Mouse (Mus musculus): Measurements from ENCODE around the gene Nudt21. TPM values are rescaled to one million over a fixed set of nuclear protein-coding genes. Genes with fewer than 3 reads are reported as not detected.
"Not testable (repeated sequence)": the region's sequence is repeated elsewhere in the genome, so short reads cannot be mapped to it uniquely, and the experiment has no call there.

Nudt21 gene
- polyA plus RNA-seq, 1 experiment, result not detected

DNA sequence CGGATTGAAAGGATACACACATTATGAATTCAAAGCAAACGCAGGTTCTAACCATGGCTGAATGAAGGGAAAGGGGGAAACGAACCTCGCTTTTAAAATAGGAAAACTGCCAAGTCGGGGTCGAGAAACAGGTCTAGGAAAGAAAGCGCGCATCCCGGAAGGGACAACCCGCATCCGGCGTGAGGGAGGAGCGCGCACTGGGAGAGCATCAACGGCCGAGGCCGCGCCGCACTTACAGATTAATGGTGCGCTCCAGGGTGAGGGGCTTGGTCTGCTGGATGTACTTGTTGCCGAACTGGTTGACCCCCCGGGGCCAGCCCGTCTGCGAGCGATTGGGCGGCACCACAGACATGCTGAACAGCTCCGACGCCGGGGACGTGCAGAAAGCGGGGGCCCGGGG is 290 bp downstream of the Nudt21 start:
- H3K4me3 ChIP-seq (ENCODE audit: insufficient read depth, low read depth, low read length), result peak overlapping the region; percentile 47
- peak; percentile 11; the same call in 1 of the 2 replicates for TF ChIP-seq POLR2A (IDR thresholded peaks at IDR 0.05; ENCODE audit: insufficient read depth, low read depth, low read length)
- WGBS, result under 1% methylated on average over 28 of the region's 32 CpGs
- not testable (repeated sequence) for H3K4me1 ChIP-seq (ENCODE audit: control insufficient read depth, insufficient read depth, low read length); H3K27ac ChIP-seq (ENCODE audit: insufficient read depth, low read depth, low read length)

DNA sequence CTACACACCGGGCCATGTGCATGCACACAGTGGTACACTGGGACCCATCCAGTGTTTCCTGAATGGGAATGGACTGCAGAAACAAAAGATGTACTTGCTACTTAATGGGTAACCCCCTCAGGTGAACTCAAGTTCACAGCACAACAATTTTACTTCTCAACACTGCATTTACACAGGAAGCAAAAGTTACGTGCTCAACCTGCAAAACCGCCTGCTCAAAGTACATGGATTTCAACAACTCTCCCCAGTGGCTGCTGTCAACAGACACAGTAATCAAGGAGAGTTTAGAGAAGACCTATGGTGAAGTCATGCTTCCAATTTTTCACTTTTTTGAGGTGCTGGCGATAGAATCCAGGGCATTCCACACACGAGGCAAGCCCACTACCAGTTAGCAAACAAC is 1.6 kb downstream of the Nudt21 start:
- H3K4me3 ChIP-seq (ENCODE audit: insufficient read depth, low read depth, low read length), result no peak overlapping the region
- WGBS, result 43% methylated on average over 5 of the region's 5 CpGs
- TF ChIP-seq POLR2A (IDR thresholded peaks at IDR 0.05; ENCODE audit: insufficient read depth, low read depth, low read length), result no peak
- TF ChIP-seq CTCF (IDR thresholded peaks at IDR 0.05; ENCODE audit: insufficient read depth, low read depth, low read length), result no peak
- H3K4me1 ChIP-seq (ENCODE audit: control insufficient read depth, insufficient read depth, low read length), result peaks cover 3% of the 10 kb centered on the region
- H3K27ac ChIP-seq (ENCODE audit: insufficient read depth, low read depth, low read length), result no peak overlapping the region

DNA sequence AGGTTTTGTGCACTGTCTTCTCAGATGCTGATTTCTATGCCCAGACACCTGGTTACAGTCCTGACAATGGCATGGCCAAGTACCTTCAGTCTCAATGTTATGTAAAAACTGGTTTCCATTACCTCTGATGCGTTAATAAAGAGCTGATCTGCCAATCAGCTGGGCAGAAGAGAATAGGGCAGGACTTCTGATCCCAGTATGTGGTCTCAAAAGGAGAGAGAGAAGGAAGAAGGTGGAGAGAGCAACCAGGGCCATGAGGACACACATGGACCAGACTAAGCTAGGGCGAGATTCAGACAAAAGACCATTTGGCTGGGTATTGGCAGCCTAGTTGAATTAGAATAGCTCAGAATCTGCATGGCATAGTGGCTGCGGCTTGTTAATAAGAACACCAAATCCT is 3.2 kb downstream of the Nudt21 start:
- Histone ChIP-seq H3K4me1 (ENCODE audit: control insufficient read depth, insufficient read depth, low read length) (peaks cover 3% of the 10 kb centered on the region), H3K4me3 (ENCODE audit: insufficient read depth, low read depth, low read length) (no peak overlapping the region), H3K27ac (ENCODE audit: insufficient read depth, low read depth, low read length) (no peak overlapping the region)
- WGBS, result 20% methylated on average over 3 of the region's 3 CpGs
- no peak for TF ChIP-seq POLR2A (IDR thresholded peaks at IDR 0.05; ENCODE audit: insufficient read depth, low read depth, low read length)
- TF ChIP-seq CTCF (IDR thresholded peaks at IDR 0.05; ENCODE audit: insufficient read depth, low read depth, low read length), result no peak

DNA sequence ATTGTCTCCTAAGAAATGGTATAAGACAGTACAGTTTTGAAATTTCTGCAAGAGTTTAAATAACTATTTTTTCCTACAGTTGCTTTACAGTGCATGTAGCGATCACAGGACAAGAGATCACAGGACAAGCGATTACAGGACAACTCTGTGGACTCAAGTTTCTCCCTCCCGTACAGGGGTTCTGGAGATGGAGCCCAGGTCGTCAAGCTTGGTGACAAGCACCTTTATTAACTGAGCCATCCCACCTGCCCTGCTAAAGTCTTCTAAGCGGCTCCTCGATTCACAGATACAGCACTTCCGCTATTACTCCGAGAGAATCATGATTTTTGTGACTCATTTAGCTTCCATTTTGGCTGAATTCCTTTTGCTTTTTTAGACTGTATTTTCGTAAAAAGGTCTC is 7.1 kb downstream of the Nudt21 start:
- H3K27ac ChIP-seq (ENCODE audit: insufficient read depth, low read depth, low read length), result no peak overlapping the region
- no peak overlapping the region for H3K4me3 ChIP-seq (ENCODE audit: insufficient read depth, low read depth, low read length)
- TF ChIP-seq CTCF (IDR thresholded peaks at IDR 0.05; ENCODE audit: insufficient read depth, low read depth, low read length) (no peak), POLR2A (IDR thresholded peaks at IDR 0.05; ENCODE audit: insufficient read depth, low read depth, low read length) (no peak)
- H3K4me1 ChIP-seq (ENCODE audit: control insufficient read depth, insufficient read depth, low read length), result peaks cover 3% of the 10 kb centered on the region
- WGBS, result 89% methylated on average over 9 of the region's 9 CpGs

DNA sequence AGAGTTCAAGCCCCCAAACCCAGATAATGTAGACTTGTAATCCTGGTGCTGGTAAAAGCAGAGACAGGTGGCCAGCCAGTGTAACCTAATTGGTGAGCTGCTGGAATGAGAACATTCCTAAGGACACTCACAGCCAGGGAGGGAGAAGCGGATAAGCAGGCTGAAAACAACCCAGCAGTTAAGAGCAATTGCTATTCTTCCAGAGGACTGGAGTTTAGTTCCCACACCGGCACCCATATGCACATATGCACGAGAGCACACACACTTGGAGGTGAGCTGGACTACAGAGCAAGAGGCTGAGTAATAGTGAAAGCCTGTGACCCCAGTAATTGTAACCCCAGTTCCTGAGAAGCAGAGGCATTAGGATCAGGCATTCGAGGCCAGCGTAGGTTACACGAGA is 12.9 kb downstream of the Nudt21 start:
- Histone ChIP-seq H3K4me3 (ENCODE audit: insufficient read depth, low read depth, low read length) (no peak overlapping the region), H3K4me1 (ENCODE audit: control insufficient read depth, insufficient read depth, low read length) (no peaks in the 10 kb centered on the region)
- 95% methylated on average over 6 of the region's 6 CpGs for WGBS

DNA sequence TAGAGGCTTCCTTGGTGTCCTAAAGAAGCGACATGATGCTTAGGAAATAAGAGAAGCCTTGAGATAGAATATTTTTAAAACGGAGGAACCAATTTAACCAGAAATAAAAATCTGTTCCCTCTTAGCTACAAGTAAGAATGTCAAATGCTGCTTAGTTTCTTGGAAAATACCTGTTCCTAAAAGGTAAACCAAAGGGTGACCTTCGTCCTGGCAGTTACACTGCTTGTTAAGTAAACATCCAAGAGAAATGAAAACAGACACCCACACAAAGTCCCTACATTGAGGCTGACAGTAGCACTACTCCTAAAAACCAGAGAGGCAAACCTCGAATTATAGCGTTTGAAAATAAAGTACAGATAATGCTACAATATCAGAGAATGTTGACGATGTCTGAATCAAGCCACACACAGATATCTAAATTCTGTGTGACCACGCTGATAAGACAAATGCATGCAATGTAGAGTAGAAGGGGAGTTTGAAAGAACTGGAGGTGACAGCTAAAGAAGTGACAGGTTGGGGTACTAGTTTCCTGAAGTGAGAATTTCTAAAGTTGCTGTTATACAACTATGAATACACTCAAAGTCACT is 23.7 kb downstream of the Nudt21 start:
- H3K4me3 ChIP-seq (ENCODE audit: insufficient read depth, low read depth, low read length), result peak overlapping the region; percentile 97
- TF ChIP-seq POLR2A (IDR thresholded peaks at IDR 0.05; ENCODE audit: insufficient read depth, low read depth, low read length) (no peak), CTCF (IDR thresholded peaks at IDR 0.05; ENCODE audit: insufficient read depth, low read depth, low read length) (no peak)
- 21% methylated on average over 7 of the region's 7 CpGs for WGBS

More for the DNA sequence above, 12.9 kb downstream of the Nudt21 start:
- no peak overlapping the region for H3K27ac ChIP-seq (ENCODE audit: insufficient read depth, low read depth, low read length)
- TF ChIP-seq CTCF (IDR thresholded peaks at IDR 0.05; ENCODE audit: insufficient read depth, low read depth, low read length) (no peak), POLR2A (IDR thresholded peaks at IDR 0.05; ENCODE audit: insufficient read depth, low read depth, low read length) (no peak)

DNA sequence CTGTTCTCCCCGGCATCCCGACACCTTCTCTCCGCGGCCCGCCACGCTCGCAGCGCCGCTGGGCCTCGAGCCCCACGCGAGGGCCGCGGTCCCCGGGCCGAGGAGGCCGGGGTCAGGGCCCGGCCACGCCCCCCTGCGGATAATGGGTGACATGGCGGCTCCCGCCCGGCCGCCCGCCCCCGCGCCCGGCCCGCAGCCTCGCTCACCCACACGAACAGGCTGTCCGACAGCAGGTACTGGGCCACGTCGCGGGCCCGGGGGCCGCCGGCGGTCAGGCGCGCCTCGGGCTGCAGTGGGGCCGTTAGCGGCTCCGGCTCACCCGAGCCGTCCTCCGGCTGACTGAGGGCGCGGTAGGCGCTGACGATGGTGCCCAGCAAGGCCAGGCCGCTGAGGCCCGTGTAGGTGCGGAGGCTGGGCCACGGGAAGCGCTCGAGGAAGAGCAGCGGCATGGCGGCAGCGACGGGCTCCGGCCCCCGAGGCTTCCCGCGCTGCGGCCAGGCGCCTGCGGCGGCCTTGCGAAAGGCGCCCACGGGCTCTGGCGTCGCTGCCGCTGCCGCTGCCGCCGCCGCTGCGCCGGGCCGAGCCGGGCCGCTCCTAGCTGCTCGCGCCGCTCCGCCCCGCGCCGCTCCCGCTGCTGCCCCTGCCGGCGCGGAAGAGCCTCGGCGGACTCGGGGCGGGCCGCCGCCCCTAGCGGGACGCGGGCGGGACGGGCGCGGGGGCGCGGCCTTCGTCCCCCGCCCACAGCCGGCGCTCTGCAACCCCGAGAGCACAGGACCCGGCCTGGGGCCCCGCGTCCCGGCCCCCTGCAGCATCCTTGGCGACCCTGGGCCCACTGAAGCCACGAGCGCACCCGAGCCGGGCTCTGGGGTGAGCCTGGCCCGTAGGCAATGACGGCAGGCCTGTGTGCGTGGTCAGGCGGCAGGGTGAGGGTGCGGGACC is 24.5 kb downstream of the Nudt21 start, which contains the start of gene Amfr:
TSS of gene Amfr (minus strand) at position 830 of the 939 bp plus-strand sequence.
- peaks cover 14% of the 10 kb centered on the region for H3K4me1 ChIP-seq (ENCODE audit: control insufficient read depth, insufficient read depth, low read length)
- TF ChIP-seq CTCF (IDR thresholded peaks at IDR 0.05; ENCODE audit: insufficient read depth, low read depth, low read length) (peak; percentile 29; the same call in 1 of the 2 replicates), POLR2A (IDR thresholded peaks at IDR 0.05; ENCODE audit: insufficient read depth, low read depth, low read length) (peak; percentile 22; the same call in 1 of the 2 replicates)
- WGBS, result under 1% methylated on average over 125 of the region's 130 CpGs

More for the DNA sequence above, 23.7 kb downstream of the Nudt21 start:
- peaks cover 14% of the 10 kb centered on the region for H3K4me1 ChIP-seq (ENCODE audit: control insufficient read depth, insufficient read depth, low read length)
- peak overlapping the region; percentile 74 for H3K27ac ChIP-seq (ENCODE audit: insufficient read depth, low read depth, low read length)

DNA sequence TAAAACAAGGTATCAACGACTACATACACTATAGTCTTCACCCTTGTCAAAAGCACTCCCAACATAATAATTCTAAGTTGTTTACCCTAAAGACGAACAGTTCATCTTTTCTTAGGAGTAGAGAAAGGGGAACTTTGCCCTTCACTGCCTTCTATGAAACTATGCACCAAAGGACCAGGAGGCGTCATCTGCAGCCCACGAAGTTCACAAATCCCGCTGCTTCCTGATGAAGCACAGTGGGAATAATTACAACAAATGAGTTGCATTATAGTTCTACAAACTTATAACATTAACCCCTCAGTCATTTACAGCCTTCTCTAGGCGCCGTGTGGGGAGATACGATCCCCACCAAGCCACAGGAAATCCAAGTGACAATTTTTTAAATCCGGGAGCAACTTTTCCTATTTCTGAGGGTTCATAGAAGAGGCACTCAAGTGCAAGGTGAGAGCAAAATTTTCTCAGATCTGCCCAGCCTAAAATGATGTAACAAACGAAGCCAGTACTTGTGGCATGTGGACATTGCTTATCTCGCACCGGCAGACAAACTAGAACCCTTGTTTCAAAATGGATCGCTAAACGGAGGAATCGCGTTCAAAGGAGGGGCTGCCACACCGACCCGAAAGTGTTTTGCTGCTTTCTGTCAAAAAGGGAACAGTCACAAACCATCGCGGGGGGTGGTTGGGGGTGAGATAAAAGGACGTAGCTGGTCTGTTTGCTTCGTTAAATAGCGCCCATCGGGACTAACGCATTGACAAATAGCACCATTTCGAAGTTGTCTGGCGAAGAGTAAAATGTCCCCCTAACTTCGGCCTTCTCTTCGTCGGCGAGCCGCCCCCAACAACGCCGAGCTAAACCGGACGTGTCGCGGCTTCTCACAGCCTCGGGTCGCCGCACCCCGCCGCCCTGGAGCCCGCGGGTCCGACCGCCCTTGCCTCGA is 25.5 kb downstream of the Nudt21 start:
- TF ChIP-seq POLR2A (IDR thresholded peaks at IDR 0.05; ENCODE audit: insufficient read depth, low read depth, low read length) (no peak), CTCF (IDR thresholded peaks at IDR 0.05; ENCODE audit: insufficient read depth, low read depth, low read length) (no peak)
- WGBS, result under 1% methylated on average over 48 of the region's 48 CpGs
- Histone ChIP-seq H3K27ac (ENCODE audit: insufficient read depth, low read depth, low read length) (peak overlapping the region; percentile 42; the same call in 1 of the 2 replicates), H3K4me1 (ENCODE audit: control insufficient read depth, insufficient read depth, low read length) (peaks cover 14% of the 10 kb centered on the region), H3K4me3 (ENCODE audit: insufficient read depth, low read depth, low read length) (peak overlapping the region; percentile 97)

More for the DNA sequence above, 24.5 kb downstream of the Nudt21 start, which contains the start of gene Amfr:
- peak within 1 kb of the TSS; percentile 93 for H3K27ac ChIP-seq (ENCODE audit: insufficient read depth, low read depth, low read length)
- peak within 1 kb of the TSS; percentile 97 for H3K4me3 ChIP-seq (ENCODE audit: insufficient read depth, low read depth, low read length)

Data from olfactory bulb, adult 2 months (tissue).